Mouse (Mus musculus): ENCODE measurements around the gene Atp1a4.
"Not testable (repeated sequence)": the region's sequence is repeated elsewhere in the genome, so short reads cannot be mapped to it uniquely, and the experiment has no call there.

Atp1a4 gene

DNA sequence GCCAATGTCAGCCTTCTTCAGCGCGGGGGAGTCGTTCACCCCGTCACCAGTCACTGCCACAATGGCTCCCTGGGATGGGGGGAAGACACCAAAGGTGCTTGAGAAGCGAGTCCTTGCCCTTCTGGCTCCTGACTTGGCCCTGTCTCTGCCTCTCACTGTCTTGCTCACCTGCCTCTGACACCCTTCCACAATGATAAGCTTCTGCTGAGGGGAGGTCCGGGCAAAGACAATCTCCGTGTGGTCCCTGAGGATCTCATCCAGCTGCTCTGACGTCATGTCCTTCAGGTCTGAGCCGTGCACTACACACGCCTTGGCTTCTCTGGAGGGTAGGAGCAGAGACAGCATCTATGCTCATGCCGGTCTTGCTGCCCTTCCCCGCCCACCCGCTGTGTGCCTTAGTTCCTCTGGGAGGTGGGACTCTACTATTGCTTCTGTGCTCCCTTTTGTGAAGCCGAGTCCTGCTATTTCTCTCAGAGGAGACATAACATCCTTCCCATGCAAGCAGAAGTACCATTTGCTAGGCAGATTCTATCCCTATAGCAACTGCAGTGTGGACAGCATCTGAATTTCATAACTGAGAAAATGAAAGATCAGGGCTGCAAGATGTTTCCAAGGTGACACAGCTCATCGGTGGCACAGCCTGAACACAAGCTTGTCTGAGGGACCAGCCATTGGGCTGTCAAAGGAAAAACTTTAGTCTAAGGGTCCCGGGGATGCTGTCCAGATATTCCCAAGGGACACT lies 21.7 kb upstream of the Atp1a4 start:
- no peak for DNase-seq

DNA sequence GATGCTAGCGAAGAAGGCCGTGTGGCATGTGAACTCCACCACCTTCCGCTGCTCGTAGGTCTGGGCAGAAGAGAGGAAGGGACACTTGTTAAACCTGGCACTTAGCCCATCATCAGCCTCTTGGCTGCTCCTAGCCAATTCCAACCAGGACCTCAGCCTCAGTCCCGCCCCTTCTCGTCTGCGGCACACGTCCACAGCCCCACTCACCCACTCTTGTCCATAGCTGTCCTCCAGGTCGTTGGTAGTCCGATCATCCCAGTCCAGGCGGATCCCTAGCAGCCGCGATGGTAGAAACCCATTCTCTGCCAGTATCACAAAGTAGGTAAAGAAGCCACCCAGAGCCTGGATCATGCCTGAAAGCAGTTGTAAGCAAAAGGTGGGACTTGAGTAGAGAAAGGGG lies 20.1 kb upstream of the Atp1a4 start:
- DNase-seq: no peak

GRCm38 (mm10) chr1:172277172-172277571 lies 19.0 kb upstream of the Atp1a4 start:
- DNase-seq: no peak

- no peak for DNase-seq
Measured at GRCm38 (mm10) chr1:172274547-172274946, 16.3 kb upstream of the Atp1a4 start.

GRCm38 (mm10) chr1:172274116-172274515 lies 15.9 kb upstream of the Atp1a4 start:
- DNase-seq: peak; percentile 50

GRCm38 (mm10) chr1:172273386-172273785 lies 15.2 kb upstream of the Atp1a4 start:
- no peak for DNase-seq

GRCm38 (mm10) chr1:172271765-172272164 lies 13.6 kb upstream of the Atp1a4 start:
- no peak for DNase-seq

GRCm38 (mm10) chr1:172271208-172271607 lies 13.0 kb upstream of the Atp1a4 start:
- DNase-seq: no peak

- no peak for DNase-seq
Measured at GRCm38 (mm10) chr1:172261477-172262078, 3.4 kb upstream of the Atp1a4 start, which contains the start of gene Igsf8. Gene Igsf8, plus strand, starts transcription at chr1:172261641.

DNA sequence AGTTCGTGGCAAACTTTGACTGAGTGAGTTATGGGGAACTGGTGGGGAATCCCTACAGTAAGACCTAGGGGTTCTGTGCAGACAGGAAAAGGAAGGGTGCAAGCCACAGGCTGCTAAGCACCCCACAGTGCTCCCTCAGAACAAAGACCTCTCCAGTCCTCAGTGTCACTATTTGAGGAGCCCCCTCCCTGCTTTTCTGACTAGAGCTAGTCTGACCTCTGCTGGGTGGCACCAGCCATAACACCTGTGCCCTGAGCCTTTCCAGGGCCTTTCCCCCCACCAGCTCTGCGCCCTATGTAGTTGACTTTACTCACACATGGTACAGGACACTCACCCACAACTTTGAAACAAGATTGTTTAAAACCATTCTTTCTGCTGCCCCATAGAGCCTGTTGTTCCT lies 10.5 kb downstream of the Atp1a4 start:
- peak in 1 of 2 experiments; percentile 60 for DNase-seq

- no peak for DNase-seq
Measured at GRCm38 (mm10) chr1:172247216-172247615, 11.0 kb downstream of the Atp1a4 start.

DNA sequence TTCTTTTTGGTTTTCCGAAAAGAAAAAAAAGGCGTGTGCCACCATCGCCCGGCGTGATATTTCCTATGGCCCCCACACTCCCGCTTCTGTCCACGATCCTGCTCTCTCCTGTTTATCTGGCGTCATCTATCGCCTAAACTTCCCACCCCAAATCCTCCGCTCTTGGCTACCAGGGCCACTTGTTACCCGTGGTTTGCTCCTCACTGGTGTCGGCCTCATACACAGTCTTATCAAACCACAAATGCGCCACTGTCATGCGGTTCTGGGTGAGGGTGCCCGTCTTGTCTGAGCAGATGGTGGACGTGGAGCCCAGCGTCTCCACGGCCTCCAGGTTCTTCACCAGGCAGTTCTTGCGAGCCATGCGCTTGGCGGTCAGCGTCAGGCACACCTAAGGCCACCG lies 13.6 kb downstream of the Atp1a4 start:
- DNase-seq: not testable (repeated sequence)

DNA sequence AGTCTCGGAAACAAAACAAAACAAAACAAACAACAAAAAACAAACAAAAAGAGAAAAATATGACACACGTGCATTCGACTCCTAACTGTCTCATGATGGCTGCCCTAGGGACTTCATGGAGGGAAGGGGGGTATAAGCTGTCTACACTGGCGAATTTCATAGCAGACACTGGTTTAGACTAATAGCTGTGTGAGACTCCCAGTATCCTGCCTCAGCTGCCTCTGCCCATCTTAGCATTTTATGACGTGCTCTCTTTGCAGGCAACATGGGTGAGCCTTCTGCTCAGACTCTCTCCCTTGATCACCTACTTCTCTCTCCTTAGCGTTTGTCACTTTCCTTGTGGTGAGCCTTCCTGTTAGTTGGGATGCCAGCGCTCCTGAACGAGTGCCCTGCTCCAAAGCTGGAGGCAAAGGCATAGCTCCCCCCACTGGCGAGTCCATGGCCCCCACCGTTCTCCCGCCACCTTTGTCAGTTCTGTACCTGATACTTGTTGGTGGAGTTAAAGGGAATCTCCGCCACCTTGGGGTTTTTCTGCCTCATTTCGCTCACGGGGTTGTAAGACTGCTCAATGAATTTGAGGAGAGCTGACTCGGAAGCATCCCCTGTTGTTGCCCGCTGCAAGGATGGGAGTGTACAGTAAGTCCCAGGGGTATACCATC lies 14.5 kb downstream of the Atp1a4 start:
- peak; percentile 34 to 71 for DNase-seq

DNA sequence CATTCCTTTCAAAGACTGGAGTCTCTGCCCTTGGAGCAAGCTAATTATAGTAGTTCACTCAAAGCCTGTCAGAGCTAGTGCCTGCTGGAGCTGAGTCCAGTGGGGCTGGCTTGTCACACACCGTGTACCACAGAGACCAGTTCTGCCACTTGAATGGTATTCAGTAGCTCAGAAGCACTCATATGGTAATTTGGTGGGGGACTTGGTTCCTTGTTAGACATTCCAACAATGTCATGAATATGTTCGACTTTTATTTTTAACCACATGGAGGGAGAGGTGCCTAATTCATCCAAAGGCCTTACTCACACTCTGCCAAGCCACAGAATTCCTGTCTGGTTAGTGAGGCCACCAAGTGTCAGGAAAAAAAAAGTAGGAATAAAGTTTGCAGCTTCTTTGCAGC lies 15.8 kb downstream of the Atp1a4 start:
- DNase-seq: peak; percentile 64 to 80

DNA sequence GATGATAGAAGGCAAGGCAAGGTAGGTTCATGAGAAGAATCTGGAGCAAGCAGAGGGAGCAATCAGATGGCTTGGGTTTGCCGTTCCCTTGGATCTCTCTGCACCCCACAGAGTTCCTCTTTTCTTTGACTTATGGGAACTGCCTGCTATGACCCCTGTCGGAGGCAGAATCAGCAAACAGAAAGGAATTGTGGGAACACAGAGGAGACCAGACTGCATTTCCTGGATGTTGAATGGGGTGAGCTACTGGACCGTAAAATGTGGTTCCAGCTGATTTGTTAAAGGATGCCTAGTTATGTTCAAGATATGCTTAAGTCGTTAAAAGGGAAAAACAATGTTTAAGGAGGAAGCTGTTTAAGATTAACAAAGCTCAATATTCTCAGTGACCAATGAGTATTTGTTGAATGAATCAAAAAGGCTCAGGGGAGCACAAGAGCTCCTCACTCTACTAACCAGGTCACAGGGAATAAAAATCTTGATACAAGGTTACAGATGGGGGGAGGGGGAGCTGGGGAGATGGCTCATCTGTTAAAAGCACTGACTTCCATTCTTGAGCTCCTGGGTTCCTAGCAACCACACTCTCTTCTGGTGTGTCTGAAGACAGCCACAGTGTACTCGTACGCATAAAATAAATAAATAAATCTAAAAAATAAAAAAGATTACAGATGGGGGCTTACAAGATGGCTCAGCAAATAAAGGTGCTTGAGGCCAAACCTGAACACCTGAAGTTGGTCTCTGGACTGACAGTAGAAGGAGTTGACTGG lies 17.1 kb downstream of the Atp1a4 start:
- DNase-seq: peak in 1 of 2 experiments; percentile 40

- no peak for DNase-seq
Measured at GRCm38 (mm10) chr1:172229215-172229614, 29.0 kb downstream of the Atp1a4 start.

- peak in 1 of 2 experiments; percentile 37 for DNase-seq
Measured at GRCm38 (mm10) chr1:172228209-172228608, 30.0 kb downstream of the Atp1a4 start.

DNA sequence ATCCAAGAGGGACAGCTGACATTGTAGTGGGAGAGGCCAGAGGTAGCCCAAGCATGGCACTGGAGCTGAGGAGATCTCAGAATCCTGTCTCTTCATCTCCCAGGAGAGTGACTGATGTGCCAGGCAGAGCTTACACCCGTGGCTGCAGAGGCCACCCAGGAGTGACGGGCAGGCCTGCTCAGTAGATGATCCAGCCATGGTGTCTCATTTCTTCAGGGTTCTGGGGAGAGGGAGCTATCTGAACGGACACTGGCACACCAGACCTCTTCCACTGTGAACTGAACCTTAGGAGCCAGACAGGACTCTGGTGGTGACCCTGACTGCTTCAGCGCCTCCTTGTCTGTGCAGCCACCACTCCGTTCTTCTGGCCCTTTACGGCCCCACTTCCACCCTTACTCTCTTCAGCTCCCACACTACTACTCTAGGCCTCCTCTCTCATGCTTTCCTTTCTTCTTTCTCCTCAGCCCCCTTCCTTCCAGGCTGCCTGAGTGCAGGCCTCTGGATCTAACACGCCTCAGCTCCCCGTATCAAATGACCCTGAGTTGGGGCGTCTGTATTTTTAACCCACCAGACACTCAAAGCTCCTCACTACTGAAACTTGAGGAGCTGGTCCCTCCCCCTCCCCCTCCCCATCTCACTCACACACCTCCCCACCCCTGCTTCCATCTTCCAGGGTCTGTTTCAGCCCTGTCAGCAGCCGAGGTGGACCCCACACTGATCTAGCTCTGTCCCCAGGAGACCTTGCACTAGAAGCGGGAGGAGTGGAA lies 36.7 kb downstream of the Atp1a4 start:
- no peak for DNase-seq

DNA sequence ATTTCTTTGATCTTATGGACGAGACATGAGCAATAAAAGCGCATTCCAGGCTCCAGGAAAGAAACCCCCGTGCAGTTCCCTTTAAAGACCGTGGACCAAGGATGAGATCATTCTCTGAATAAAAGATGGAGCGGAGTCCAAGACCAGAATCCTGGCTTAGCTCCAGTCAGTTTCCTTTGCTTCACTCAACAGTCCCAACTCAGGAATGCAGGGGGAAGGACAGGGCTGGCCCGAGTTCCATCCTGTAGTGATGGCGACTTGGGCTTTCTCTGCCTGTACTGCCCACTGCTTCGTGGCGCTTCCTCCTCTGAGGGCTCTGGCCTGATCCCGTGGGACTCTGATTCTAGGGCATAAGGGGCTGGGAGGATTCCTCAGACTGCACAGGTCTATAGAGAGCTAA lies 37.8 kb downstream of the Atp1a4 start:
- peak; percentile 77 to 89 for DNase-seq

GRCm38 (mm10) chr1:172219451-172220406 lies 38.5 kb downstream of the Atp1a4 start, which contains the start of gene Casq1:
Gene Casq1, minus strand, starts transcription at chr1:172219868.
- DNase-seq: no peak
